Mouse (Mus musculus) intestine, embryonic 14.5 days (tissue): ENCODE results near the gene Bcas3. TPM values are rescaled to one million over a fixed set of nuclear protein-coding genes. Genes with fewer than 3 reads are reported as not detected.
A peak's percentile ranks its signal among the peaks of the same experiment; 100 is the strongest.

ENCODE experiments used
- ATAC-seq: fragments of 200-750 bp; cut with Nextera tagmentation; replicated peaks from 2 replicates; pipeline ENCODE4 v1.8.0; 2017; ENCODE audit warnings: low read depth, moderate number of reproducible peaks, moderate TSS enrichment, moderate library complexity; ENCODE audit not compliant: low FRiP score, low TSS enrichment
- DNase-seq: peaks from one replicate; pipeline ENCODE4 v3.0.0-alpha.2; 2018; ENCODE audit warnings: low spot score
- H3K27ac ChIP-seq: fragments of 300-500 bp; sonication (generic); 2 replicates; pipeline ENCODE4 v1.5.1; 2014; ENCODE audit warnings: low read depth, mild to moderate bottlenecking, control low read depth
- H3K27me3 ChIP-seq: fragments of 300-500 bp; sonication (generic); replicated peaks from 2 replicates; pipeline ENCODE4 v1.6.1; 2014; ENCODE audit warnings: low read length, control low read depth; ENCODE audit not compliant: control insufficient read depth, insufficient read depth
- H3K36me3 ChIP-seq: fragments of 300-500 bp; sonication (generic); 2 replicates; pipeline ENCODE4 v1.6.1; 2014; ENCODE audit warnings: low read length, control low read depth; ENCODE audit not compliant: control insufficient read depth, insufficient read depth
- H3K4me1 ChIP-seq: fragments of 300-500 bp; sonication (generic); replicated peaks from 2 replicates; pipeline ENCODE4 v1.6.1; 2014; ENCODE audit warnings: low read length, control low read depth, mixed read lengths; ENCODE audit not compliant: control insufficient read depth, insufficient read depth
- H3K4me2 ChIP-seq: fragments of 300-500 bp; sonication (generic); 2 replicates; pipeline ENCODE4 v1.6.1; 2014; ENCODE audit warnings: low read length
- H3K4me3 ChIP-seq: fragments of 300-500 bp; sonication (generic); 2 replicates; pipeline ENCODE4 v1.5.1; 2014; ENCODE audit warnings: low read depth, low read length, control low read depth, mixed read lengths
- H3K9ac ChIP-seq: fragments of 300-500 bp; sonication (generic); 2 replicates; pipeline ENCODE4 v1.6.1; 2014; ENCODE audit warnings: mild to moderate bottlenecking, low read length
- H3K9me3 ChIP-seq: fragments of 300-500 bp; sonication (generic); 2 replicates; pipeline ENCODE4 v1.6.1; 2016; ENCODE audit warnings: low read length, control low read depth; ENCODE audit not compliant: control insufficient read depth
- WGBS: fragments of 180-500 bp; shearing (Covaris S2); extraction: QIAGEN DNeasy Blood & Tissue Kit; methylation state at CpG from one replicate; pipeline ENCODE4 v1.1.7; 2014; 5-methylcytosine and 5-hydroxymethylcytosine counted together
- polyA plus RNA-seq: library from polyadenylated mRNA; unstranded; fragments of >200 nt; fragmentation: Nextera tagmentation; extraction: Ambion mirVana; gene quantifications from 2 replicates; pipeline ENCODE4 v1.2.1, GENCODE M21; 2014

The Bcas3 gene
- polyA plus RNA-seq, 1 experiment from 2014 or later = 17.9 TPM

DNA sequence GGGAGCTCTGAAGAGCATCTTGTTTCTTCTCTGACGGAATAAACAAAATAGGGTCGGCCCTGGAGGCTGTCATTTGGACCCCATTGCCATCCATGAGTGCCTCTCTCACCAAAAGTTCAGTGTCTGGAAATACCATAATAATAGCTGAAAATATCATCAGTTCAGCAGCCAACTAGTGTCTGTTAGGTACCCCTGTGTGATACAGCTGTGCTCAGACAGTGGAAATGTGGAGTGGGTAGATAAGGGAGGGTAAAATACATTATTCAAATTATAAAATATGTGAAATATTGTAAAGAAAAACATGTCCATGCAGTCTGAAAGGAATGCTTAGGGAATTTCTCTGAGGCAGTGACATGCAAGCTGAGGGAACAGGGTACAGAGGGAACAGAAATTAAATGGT is 416.8 kb downstream of the Bcas3 start:
- DNase-seq (no peak), ATAC-seq (no peak)
- Histone ChIP-seq H3K4me2 (no peak overlapping the region), H3K4me1 (no peaks in the 10 kb centered on the region), H3K9me3 (no peaks in the 10 kb centered on the region), H3K36me3 (no peaks in the 10 kb centered on the region), H3K9ac (no peak overlapping the region), H3K27me3 (no peaks in the 10 kb centered on the region), H3K4me3 (no peak overlapping the region), H3K27ac (no peak overlapping the region)
- 78% methylated on average over 2 of the region's 2 CpGs for WGBS

- no peaks in the 10 kb centered on the region for H3K9me3 ChIP-seq
- H3K27me3 ChIP-seq = no peaks in the 10 kb centered on the region
- H3K36me3 ChIP-seq = no peaks in the 10 kb centered on the region
- H3K4me2 ChIP-seq = no peak overlapping the region
- WGBS = 73% methylated on average over 4 of the region's 4 CpGs
- H3K9ac ChIP-seq = no peak overlapping the region
- H3K4me1 ChIP-seq = peaks cover 15% of the 10 kb centered on the region; the same call in 1 of the 2 replicates
- no peak overlapping the region for H3K4me3 ChIP-seq
- DNase-seq = no peak
- H3K27ac ChIP-seq = no peak overlapping the region
- ATAC-seq = no peak
These were observed 420.4 kb downstream of the Bcas3 start for GRCm38 (mm10) chr11:85773391-85773790.

GRCm38 (mm10) chr11:85774707-85775106 is 421.7 kb downstream of the Bcas3 start:
- Histone ChIP-seq H3K27ac (no peak overlapping the region), H3K4me2 (no peak overlapping the region), H3K27me3 (no peaks in the 10 kb centered on the region), H3K9me3 (no peaks in the 10 kb centered on the region), H3K4me3 (no peak overlapping the region), H3K9ac (no peak overlapping the region), H3K4me1 (peaks cover 15% of the 10 kb centered on the region; the same call in 1 of the 2 replicates), H3K36me3 (no peaks in the 10 kb centered on the region)
- DNase-seq (no peak), ATAC-seq (no peak)
- WGBS = 74% methylated on average over 6 of the region's 6 CpGs

- Histone ChIP-seq H3K4me3 (no peak overlapping the region), H3K9me3 (no peaks in the 10 kb centered on the region), H3K4me2 (no peak overlapping the region), H3K4me1 (peaks cover 15% of the 10 kb centered on the region; the same call in 1 of the 2 replicates), H3K36me3 (no peaks in the 10 kb centered on the region), H3K9ac (no peak overlapping the region), H3K27me3 (no peaks in the 10 kb centered on the region; the same call in 1 of the 2 replicates), H3K27ac (0 out of 2 replicates have a peak overlapping the region, but pooled peaks have one; percentile 3)
- DNase-seq (no peak), ATAC-seq (0 out of 2 replicates have a peak, but pooled peaks have one; percentile 12)
- 24% methylated on average over 7 of the region's 7 CpGs for whole genome bisulfite sequencing
These were observed 422.5 kb downstream of the Bcas3 start for GRCm38 (mm10) chr11:85775492-85775891.

DNA sequence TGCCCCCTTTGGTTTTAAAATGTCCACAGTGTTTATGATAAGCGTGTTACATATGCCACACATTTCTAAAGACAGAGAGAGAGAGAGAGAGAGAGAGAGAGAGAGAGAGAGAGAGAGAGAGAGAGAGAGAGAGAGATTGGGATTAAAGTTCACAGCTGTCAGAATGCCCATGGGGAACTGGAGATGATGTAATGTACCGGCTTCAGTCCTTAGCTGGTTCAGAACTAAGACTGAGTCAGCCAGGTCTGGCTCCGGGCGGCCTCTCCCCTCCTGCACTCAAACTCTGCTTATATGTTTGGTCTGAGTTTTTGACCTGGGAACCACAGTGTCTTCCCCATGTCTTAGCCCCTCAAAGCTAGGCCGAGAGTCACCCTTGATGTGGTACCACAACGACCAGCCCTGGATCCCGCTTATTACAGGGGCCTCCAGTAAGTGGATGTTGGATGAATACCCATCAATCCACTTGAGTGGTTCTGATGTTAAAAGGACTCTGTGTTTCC is 423.9 kb downstream of the Bcas3 start:
- Histone ChIP-seq H3K27me3 (no peaks in the 10 kb centered on the region; the same call in 1 of the 2 replicates), H3K9ac (no peak overlapping the region), H3K9me3 (no peaks in the 10 kb centered on the region), H3K27ac (no peak overlapping the region), H3K36me3 (no peaks in the 10 kb centered on the region), H3K4me3 (no peak overlapping the region), H3K4me2 (no peak overlapping the region), H3K4me1 (peaks cover 15% of the 10 kb centered on the region; the same call in 1 of the 2 replicates)
- WGBS = 68% methylated on average over 7 of the region's 7 CpGs
- DNase-seq (no peak), ATAC-seq (no peak)

DNA sequence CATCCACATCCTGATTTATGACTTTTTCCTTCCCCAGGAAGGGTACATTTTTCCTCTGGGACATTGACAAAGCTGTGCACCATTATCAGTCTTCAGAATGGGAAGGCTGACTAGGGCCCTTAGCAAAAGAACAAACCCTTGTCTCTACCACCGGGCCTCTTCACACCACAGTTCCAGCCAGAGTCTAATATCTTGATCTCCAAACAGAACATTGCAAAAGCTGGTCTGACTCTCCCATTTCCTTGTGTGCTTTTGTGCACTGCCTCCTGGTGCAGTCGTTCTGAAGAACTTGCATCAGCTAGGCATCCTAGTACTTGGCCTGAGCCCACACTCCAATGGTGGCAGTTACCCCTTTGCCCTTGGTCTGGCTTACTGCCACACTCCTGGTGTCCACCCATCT is 425.0 kb downstream of the Bcas3 start:
- DNase-seq (no peak), ATAC-seq (no peak)
- Histone ChIP-seq H3K36me3 (no peaks in the 10 kb centered on the region), H3K27ac (no peak overlapping the region), H3K27me3 (no peaks in the 10 kb centered on the region; the same call in 1 of the 2 replicates), H3K4me2 (no peak overlapping the region), H3K4me3 (no peak overlapping the region), H3K4me1 (peaks cover 15% of the 10 kb centered on the region; the same call in 1 of the 2 replicates), H3K9ac (no peak overlapping the region), H3K9me3 (no peaks in the 10 kb centered on the region)
- WGBS = 83% methylated on average over 2 of the region's 2 CpGs

DNA sequence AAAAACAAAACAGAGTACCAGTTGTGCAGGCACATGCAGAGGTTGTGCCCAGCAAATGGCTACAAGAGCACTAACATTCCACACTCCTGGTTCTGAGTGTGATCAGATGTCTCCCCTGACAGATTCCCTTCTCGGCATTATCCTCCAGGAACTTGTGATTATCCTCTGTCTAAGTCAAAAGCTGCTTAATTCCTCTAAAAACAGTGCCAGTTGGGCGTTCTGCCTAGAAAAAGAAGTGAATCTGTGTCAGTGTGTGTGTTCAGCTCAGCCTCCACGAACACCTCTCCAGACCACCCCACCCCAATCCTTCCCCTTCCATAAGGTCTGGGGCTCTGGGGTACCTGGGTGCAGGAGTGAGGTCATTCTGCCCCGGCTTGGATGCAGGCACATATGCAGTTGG is 427.3 kb downstream of the Bcas3 start:
- H3K36me3 ChIP-seq = no peaks in the 10 kb centered on the region
- peaks cover 13% of the 10 kb centered on the region; the same call in 1 of the 2 replicates for H3K4me1 ChIP-seq
- no peak overlapping the region for H3K4me3 ChIP-seq
- ATAC-seq (no peak), DNase-seq (no peak)
- WGBS = 72% methylated on average over 4 of the region's 4 CpGs
- H3K27ac ChIP-seq = no peak overlapping the region
- H3K4me2 ChIP-seq = no peak overlapping the region
- no peak overlapping the region for H3K9ac ChIP-seq
- no peaks in the 10 kb centered on the region; the same call in 1 of the 2 replicates for H3K27me3 ChIP-seq
- no peaks in the 10 kb centered on the region for H3K9me3 ChIP-seq

DNA sequence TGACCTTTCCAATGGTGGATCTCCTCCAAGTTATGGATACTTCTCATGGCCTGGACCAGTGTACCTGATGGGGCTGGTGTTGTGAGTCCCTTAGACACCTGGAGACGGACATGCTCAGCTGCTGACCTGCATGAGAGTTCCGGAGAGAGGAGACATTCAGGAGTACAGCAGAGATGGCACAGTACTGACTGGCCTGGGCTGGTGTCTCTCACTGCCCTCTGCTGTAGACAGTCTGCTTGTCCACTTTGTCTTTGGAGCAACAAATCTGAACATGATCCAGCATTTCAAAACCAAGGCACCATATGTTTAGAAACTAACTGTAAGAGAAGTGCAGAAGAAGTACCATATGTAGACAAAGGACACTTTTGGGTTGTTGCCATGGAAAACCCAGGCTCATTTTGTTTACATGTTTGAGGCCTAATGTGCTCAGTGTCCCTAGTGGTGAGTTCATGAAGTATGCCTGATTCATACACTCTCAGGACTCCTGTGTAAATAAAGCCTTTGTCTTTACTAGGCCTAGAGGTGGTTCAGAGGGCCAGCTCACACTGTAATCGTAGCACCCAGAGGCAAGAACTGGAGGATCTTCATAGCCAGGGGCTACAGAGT is 433.2 kb downstream of the Bcas3 start:
- Histone ChIP-seq H3K27me3 (no peaks in the 10 kb centered on the region), H3K9me3 (no peaks in the 10 kb centered on the region), H3K27ac (no peak overlapping the region), H3K36me3 (no peaks in the 10 kb centered on the region), H3K4me2 (no peak overlapping the region), H3K4me3 (no peak overlapping the region), H3K9ac (no peak overlapping the region), H3K4me1 (peaks cover 15% of the 10 kb centered on the region; the same call in 1 of the 2 replicates)
- 66% methylated on average over 3 of the region's 3 CpGs for WGBS
- DNase-seq (no peak), ATAC-seq (peak; percentile 47; the same call in 1 of the 2 replicates)

GRCm38 (mm10) chr11:85789750-85790149 is 436.8 kb downstream of the Bcas3 start:
- Histone ChIP-seq H3K4me2 (no peak overlapping the region), H3K9ac (no peak overlapping the region), H3K4me1 (peaks cover 15% of the 10 kb centered on the region; the same call in 1 of the 2 replicates), H3K4me3 (no peak overlapping the region), H3K27ac (no peak overlapping the region), H3K9me3 (no peaks in the 10 kb centered on the region), H3K27me3 (no peaks in the 10 kb centered on the region), H3K36me3 (no peaks in the 10 kb centered on the region)
- no peak for ATAC-seq
- no peak for DNase-seq
- 67% methylated on average over 7 of the region's 7 CpGs for WGBS
